Mouse (Mus musculus): ENCODE measurements at regions not wholly inside any gene's neighbourhood (a gene's known extent, or its start where the extent isn't known, plus 50 kb on each side); places are given as distances from the start of the nearest gene placed in this dataset.

DNA sequence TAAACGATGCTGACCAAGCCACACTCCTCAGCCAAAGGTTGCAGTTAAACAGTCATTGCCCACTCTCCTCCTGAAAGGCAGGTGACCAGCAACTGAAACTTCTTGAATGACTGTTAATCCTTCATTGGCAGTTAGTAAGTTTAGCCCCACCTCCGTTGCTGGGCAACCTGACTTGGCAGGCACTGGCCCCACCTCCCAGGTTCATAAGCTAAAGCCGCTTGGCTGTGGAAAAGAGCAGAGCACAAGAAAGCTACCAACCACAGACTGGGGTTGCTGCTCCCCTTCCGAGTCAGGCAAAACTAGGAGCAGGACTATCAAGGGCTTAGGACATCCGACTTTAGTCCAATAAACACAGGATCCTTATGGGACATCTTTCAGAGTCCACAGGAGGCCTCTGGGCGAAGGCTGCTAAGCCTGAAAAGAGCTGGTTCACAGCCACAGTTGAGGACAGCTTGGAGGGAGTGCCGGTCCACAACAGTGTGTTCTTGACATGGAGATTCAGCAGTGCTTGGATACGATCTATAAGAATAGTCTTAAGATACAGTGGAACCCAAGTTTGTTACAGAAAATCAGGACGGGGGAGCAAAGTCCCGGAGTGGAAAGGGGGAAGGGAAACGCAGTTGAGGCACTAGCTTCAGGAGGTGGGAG is 67.7 kb upstream of the Kcnma1 start:
- Histone ChIP-seq H3K9ac (ENCODE audit: low read depth, low read length) (no peak overlapping the region), H3K27me3 (replicated peaks; ENCODE audit: control insufficient read depth, insufficient read depth, low read length) (no peaks in the 10 kb centered on the region), H3K27ac (ENCODE audit: low read length) (no peak overlapping the region), H3K4me2 (ENCODE audit: low read depth, low read length) (no peak overlapping the region; the same call in 1 of the 2 replicates), H3K4me3 (ENCODE audit: low read length) (no peak overlapping the region), H3K9me3 (ENCODE audit: control insufficient read depth, low read length) (no peaks in the 10 kb centered on the region), H3K4me1 (ENCODE audit: control insufficient read depth, insufficient read depth, low read length) (no peaks in the 10 kb centered on the region), H3K36me3 (ENCODE audit: control insufficient read depth, insufficient read depth, low read length) (no peaks in the 10 kb centered on the region)
- 27% methylated on average over 11 of the region's 11 CpGs for WGBS
- ATAC-seq: peak; percentile 50

DNA sequence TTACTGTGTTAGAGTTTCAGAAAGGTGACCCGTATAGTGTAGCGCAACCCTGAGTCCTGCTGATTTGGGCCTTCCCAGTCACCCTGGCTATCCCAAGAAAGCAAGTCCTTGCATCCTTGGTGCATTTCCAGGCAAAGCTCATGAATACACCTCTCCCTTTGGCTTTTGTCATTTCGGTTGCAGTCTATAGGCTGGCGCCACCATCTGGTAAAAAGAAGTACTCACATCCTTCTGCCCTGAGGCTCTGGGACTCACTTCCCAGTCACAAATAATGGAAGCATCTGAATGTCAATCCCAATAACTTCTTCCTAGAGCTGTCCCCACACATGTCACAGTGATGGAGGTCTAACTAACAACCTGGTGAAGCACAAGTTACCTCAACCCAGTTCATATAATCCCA is 54.4 kb upstream of the Kcnma1 start:
- Histone ChIP-seq H3K27ac (ENCODE audit: low read length) (no peak overlapping the region), H3K4me1 (ENCODE audit: control insufficient read depth, insufficient read depth, low read length) (no peaks in the 10 kb centered on the region), H3K36me3 (ENCODE audit: control insufficient read depth, insufficient read depth, low read length) (no peaks in the 10 kb centered on the region), H3K9ac (ENCODE audit: low read depth, low read length) (no peak overlapping the region), H3K4me2 (ENCODE audit: low read depth, low read length) (no peak overlapping the region), H3K4me3 (ENCODE audit: low read length) (no peak overlapping the region), H3K27me3 (replicated peaks; ENCODE audit: control insufficient read depth, insufficient read depth, low read length) (no peaks in the 10 kb centered on the region), H3K9me3 (ENCODE audit: control insufficient read depth, low read length) (no peaks in the 10 kb centered on the region)
- ATAC-seq: no peak
- WGBS: 64% methylated on average over 4 of the region's 4 CpGs

DNA sequence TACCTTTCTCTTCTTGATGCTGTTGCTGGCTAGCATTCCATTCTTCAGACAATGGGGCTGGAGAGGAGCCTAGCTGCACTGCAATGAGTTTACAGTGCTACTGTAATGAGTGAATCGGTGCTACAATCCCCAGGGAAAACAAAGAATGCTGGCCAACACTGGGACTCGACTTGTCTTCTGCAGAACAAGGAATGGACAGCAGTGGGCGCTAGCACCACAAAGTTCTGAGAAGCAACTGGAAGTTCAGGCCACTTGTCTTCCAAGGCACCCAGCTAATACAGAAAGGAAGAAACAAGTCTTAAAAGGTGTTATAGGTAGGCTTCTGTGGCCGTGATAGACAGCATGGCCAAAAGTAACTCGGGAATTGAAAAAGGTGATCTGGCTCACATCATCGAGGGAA is 53.4 kb upstream of the Kcnma1 start:
- Histone ChIP-seq H3K4me2 (ENCODE audit: low read depth, low read length) (no peak overlapping the region), H3K9me3 (ENCODE audit: control insufficient read depth, low read length) (no peaks in the 10 kb centered on the region), H3K36me3 (ENCODE audit: control insufficient read depth, insufficient read depth, low read length) (no peaks in the 10 kb centered on the region), H3K4me3 (ENCODE audit: low read length) (no peak overlapping the region), H3K9ac (ENCODE audit: low read depth, low read length) (no peak overlapping the region), H3K4me1 (ENCODE audit: control insufficient read depth, insufficient read depth, low read length) (no peaks in the 10 kb centered on the region), H3K27ac (ENCODE audit: low read length) (no peak overlapping the region), H3K27me3 (replicated peaks; ENCODE audit: control insufficient read depth, insufficient read depth, low read length) (no peaks in the 10 kb centered on the region)
- 37% methylated on average over 6 of the region's 6 CpGs for WGBS
- ATAC-seq: no peak

DNA sequence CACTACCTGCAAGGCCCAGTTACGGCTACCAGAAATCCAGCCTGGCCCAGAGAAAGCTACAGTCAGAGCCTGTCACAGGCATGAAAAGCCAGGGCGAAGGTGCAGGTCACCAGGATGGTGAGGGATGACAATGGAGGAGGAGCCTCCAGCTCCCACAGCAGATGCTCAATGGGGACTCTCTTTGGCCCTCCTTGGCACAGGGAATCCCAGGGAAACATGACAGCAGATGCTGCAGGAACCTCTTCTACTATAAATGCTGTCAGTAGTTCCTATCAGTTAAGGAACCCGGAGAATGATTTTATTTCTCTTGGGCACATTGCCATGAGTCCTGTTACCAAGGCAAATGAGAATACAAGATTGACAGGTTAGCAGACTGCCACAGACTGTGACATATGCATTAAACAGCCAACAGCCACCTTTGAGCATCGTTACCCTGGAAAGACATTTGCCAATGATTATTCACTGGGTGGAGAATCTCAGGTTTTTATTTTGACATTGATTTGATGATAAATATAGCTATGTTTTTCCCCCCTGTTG is 51.0 kb upstream of the Kcnma1 start:
- Histone ChIP-seq H3K9ac (ENCODE audit: low read depth, low read length) (no peak overlapping the region), H3K4me3 (ENCODE audit: low read length) (no peak overlapping the region), H3K36me3 (ENCODE audit: control insufficient read depth, insufficient read depth, low read length) (no peaks in the 10 kb centered on the region), H3K9me3 (ENCODE audit: control insufficient read depth, low read length) (no peaks in the 10 kb centered on the region), H3K4me1 (ENCODE audit: control insufficient read depth, insufficient read depth, low read length) (no peaks in the 10 kb centered on the region), H3K27me3 (replicated peaks; ENCODE audit: control insufficient read depth, insufficient read depth, low read length) (no peaks in the 10 kb centered on the region), H3K27ac (ENCODE audit: low read length) (no peak overlapping the region), H3K4me2 (ENCODE audit: low read depth, low read length) (no peak overlapping the region)
- WGBS: 71% methylated on average over 4 of the region's 4 CpGs
- no peak for ATAC-seq
